Mouse (Mus musculus) retina, adult 2 months (tissue): Measurements from ENCODE around the gene Cdk9.

Experiments used
- DNase-seq: peaks from one replicate; pipeline ENCODE4 v3.0.0-alpha.2; 2012; ENCODE audit warnings: low read depth, low spot score

Cdk9 gene

GRCm38 (mm10) chr2:32708643-32709042 lies 4.2 kb downstream of the Cdk9 start:
- DNase-seq: no peak

GRCm38 (mm10) chr2:32706971-32707370 lies 5.9 kb downstream of the Cdk9 start:
- DNase-seq: no peak

GRCm38 (mm10) chr2:32705018-32705417 lies 7.9 kb downstream of the Cdk9 start:
- DNase-seq: no peak

GRCm38 (mm10) chr2:32704021-32704421 lies 8.9 kb downstream of the Cdk9 start, which contains the start of gene Fpgs:
Fpgs (minus strand) TSS chr2:32704145.
- no peak for DNase-seq

- no peak for DNase-seq
These were observed 9.8 kb downstream of the Cdk9 start for GRCm38 (mm10) chr2:32703046-32703445.

- no peak for DNase-seq
These were observed 11.7 kb downstream of the Cdk9 start for GRCm38 (mm10) chr2:32700966-32701743.

GRCm38 (mm10) chr2:32699680-32700079 lies 13.2 kb downstream of the Cdk9 start:
- no peak for DNase-seq

- no peak for DNase-seq
These were observed 18.2 kb downstream of the Cdk9 start for GRCm38 (mm10) chr2:32694691-32695090.

- DNase-seq: peak; percentile 96
These were observed 19.0 kb downstream of the Cdk9 start for GRCm38 (mm10) chr2:32693823-32694411.

GRCm38 (mm10) chr2:32693282-32693681 lies 19.6 kb downstream of the Cdk9 start:
- DNase-seq: no peak

- no peak for DNase-seq
These were observed 20.4 kb downstream of the Cdk9 start for GRCm38 (mm10) chr2:32692496-32692895.

GRCm38 (mm10) chr2:32691041-32691440 lies 21.8 kb downstream of the Cdk9 start:
- no peak for DNase-seq

- DNase-seq: peak; percentile 74
These were observed 23.5 kb downstream of the Cdk9 start for GRCm38 (mm10) chr2:32689420-32689819.

- no peak for DNase-seq
These were observed 25.3 kb downstream of the Cdk9 start for GRCm38 (mm10) chr2:32687562-32687961.

GRCm38 (mm10) chr2:32686640-32687039 lies 26.2 kb downstream of the Cdk9 start:
- DNase-seq: no peak

GRCm38 (mm10) chr2:32685807-32686206 lies 27.1 kb downstream of the Cdk9 start:
- DNase-seq: no peak

GRCm38 (mm10) chr2:32684681-32685428 lies 28.0 kb downstream of the Cdk9 start:
- DNase-seq: no peak

- DNase-seq: no peak
These were observed 29.2 kb downstream of the Cdk9 start for GRCm38 (mm10) chr2:32683701-32684100.

- DNase-seq: no peak
These were observed 30.0 kb downstream of the Cdk9 start for GRCm38 (mm10) chr2:32682721-32683417.

- no peak for DNase-seq
These were observed 31.1 kb downstream of the Cdk9 start for GRCm38 (mm10) chr2:32681754-32682153.

GRCm38 (mm10) chr2:32680961-32681650 lies 31.8 kb downstream of the Cdk9 start:
- no peak for DNase-seq
